Mouse (Mus musculus): ENCODE data around the gene Fam83g. TPM values are rescaled to one million over a fixed set of nuclear protein-coding genes. Genes with fewer than 3 reads are reported as not detected.
A peak's percentile ranks its signal among the peaks of the same experiment; 100 is the strongest.

Fam83g gene
- polyA plus RNA-seq, 1 experiment from 2014 or later, result 2.7 TPM

- peaks cover 6% of the 10 kb centered on the region; the same call in 1 of the 2 replicates for H3K4me1 ChIP-seq (replicated peaks)
- H3K27ac ChIP-seq (ENCODE audit: poor library complexity, severe bottlenecking), result no peak overlapping the region
- no peaks in the 10 kb centered on the region for H3K9me3 ChIP-seq (replicated peaks)
- no peak overlapping the region for H3K9ac ChIP-seq
- 77% methylated on average over 5 of the region's 5 CpGs for WGBS
- no peak overlapping the region for H3K4me3 ChIP-seq
- H3K4me2 ChIP-seq, result no peak overlapping the region
- no peaks in the 10 kb centered on the region for H3K36me3 ChIP-seq
- H3K27me3 ChIP-seq (replicated peaks), result no peaks in the 10 kb centered on the region
- no peak for ATAC-seq (ENCODE audit: insufficient number of reproducible peaks, low FRiP score)
These were observed 38.5 kb upstream of the Fam83g start for GRCm38 (mm10) chr11:61645357-61645857.

- Histone ChIP-seq H3K9me3 (replicated peaks) (no peaks in the 10 kb centered on the region), H3K4me1 (replicated peaks) (peaks cover 6% of the 10 kb centered on the region; the same call in 1 of the 2 replicates), H3K36me3 (no peaks in the 10 kb centered on the region), H3K9ac (no peak overlapping the region), H3K27me3 (replicated peaks) (no peaks in the 10 kb centered on the region), H3K4me2 (no peak overlapping the region), H3K27ac (ENCODE audit: poor library complexity, severe bottlenecking) (no peak overlapping the region), H3K4me3 (no peak overlapping the region)
- ATAC-seq (ENCODE audit: insufficient number of reproducible peaks, low FRiP score), result no peak
- 59% methylated on average over 2 of the region's 2 CpGs for WGBS
These were observed 37.3 kb upstream of the Fam83g start for GRCm38 (mm10) chr11:61646499-61647039.

- Histone ChIP-seq H3K9me3 (replicated peaks) (no peaks in the 10 kb centered on the region), H3K4me3 (no peak overlapping the region), H3K4me2 (no peak overlapping the region), H3K27me3 (replicated peaks) (no peaks in the 10 kb centered on the region), H3K9ac (no peak overlapping the region), H3K4me1 (replicated peaks) (peaks cover 6% of the 10 kb centered on the region; the same call in 1 of the 2 replicates), H3K27ac (ENCODE audit: poor library complexity, severe bottlenecking) (no peak overlapping the region), H3K36me3 (no peaks in the 10 kb centered on the region)
- no peak for ATAC-seq (ENCODE audit: insufficient number of reproducible peaks, low FRiP score)
- 67% methylated on average over 10 of the region's 10 CpGs for WGBS
These were observed 36.6 kb upstream of the Fam83g start for GRCm38 (mm10) chr11:61647110-61647910.

GRCm38 (mm10) chr11:61647956-61648748 lies 35.7 kb upstream of the Fam83g start:
- Histone ChIP-seq H3K27me3 (replicated peaks) (no peaks in the 10 kb centered on the region), H3K27ac (ENCODE audit: poor library complexity, severe bottlenecking) (no peak overlapping the region), H3K4me3 (no peak overlapping the region), H3K4me1 (replicated peaks) (peaks cover 6% of the 10 kb centered on the region; the same call in 1 of the 2 replicates), H3K9ac (no peak overlapping the region), H3K36me3 (no peaks in the 10 kb centered on the region), H3K4me2 (no peak overlapping the region), H3K9me3 (replicated peaks) (no peaks in the 10 kb centered on the region)
- ATAC-seq (ENCODE audit: insufficient number of reproducible peaks, low FRiP score), result no peak
- WGBS, result 63% methylated on average over 6 of the region's 6 CpGs

GRCm38 (mm10) chr11:61648749-61649115 lies 35.2 kb upstream of the Fam83g start:
- 66% methylated on average over 7 of the region's 7 CpGs for WGBS
- Histone ChIP-seq H3K4me2 (no peak overlapping the region), H3K4me1 (replicated peaks) (peaks cover 6% of the 10 kb centered on the region; the same call in 1 of the 2 replicates), H3K4me3 (no peak overlapping the region), H3K27me3 (replicated peaks) (no peaks in the 10 kb centered on the region), H3K27ac (ENCODE audit: poor library complexity, severe bottlenecking) (no peak overlapping the region), H3K36me3 (no peaks in the 10 kb centered on the region), H3K9ac (no peak overlapping the region), H3K9me3 (replicated peaks) (no peaks in the 10 kb centered on the region)
- no peak for ATAC-seq (ENCODE audit: insufficient number of reproducible peaks, low FRiP score)

GRCm38 (mm10) chr11:61649163-61649580 lies 34.7 kb upstream of the Fam83g start:
- no peaks in the 10 kb centered on the region for H3K27me3 ChIP-seq (replicated peaks)
- H3K9me3 ChIP-seq (replicated peaks), result no peaks in the 10 kb centered on the region
- no peak for ATAC-seq (ENCODE audit: insufficient number of reproducible peaks, low FRiP score)
- H3K27ac ChIP-seq (ENCODE audit: poor library complexity, severe bottlenecking), result no peak overlapping the region
- 86% methylated on average over 5 of the region's 5 CpGs for WGBS
- no peak overlapping the region for H3K4me3 ChIP-seq
- H3K9ac ChIP-seq, result no peak overlapping the region
- no peak overlapping the region for H3K4me2 ChIP-seq
- peaks cover 5% of the 10 kb centered on the region; the same call in 1 of the 2 replicates for H3K4me1 ChIP-seq (replicated peaks)
- no peaks in the 10 kb centered on the region for H3K36me3 ChIP-seq

- Histone ChIP-seq H3K4me3 (no peak overlapping the region), H3K4me2 (no peak overlapping the region), H3K9ac (no peak overlapping the region), H3K36me3 (no peaks in the 10 kb centered on the region), H3K27ac (ENCODE audit: poor library complexity, severe bottlenecking) (no peak overlapping the region), H3K9me3 (replicated peaks) (no peaks in the 10 kb centered on the region), H3K4me1 (replicated peaks) (peaks cover under 1% of the 10 kb centered on the region; the same call in 1 of the 2 replicates), H3K27me3 (replicated peaks) (no peaks in the 10 kb centered on the region)
- ATAC-seq (ENCODE audit: insufficient number of reproducible peaks, low FRiP score), result no peak
- WGBS, result 83% methylated on average over 4 of the region's 4 CpGs
These were observed 34.3 kb upstream of the Fam83g start for GRCm38 (mm10) chr11:61649626-61650025.

- Histone ChIP-seq H3K27me3 (replicated peaks) (no peaks in the 10 kb centered on the region), H3K4me1 (replicated peaks) (no peaks in the 10 kb centered on the region), H3K27ac (ENCODE audit: poor library complexity, severe bottlenecking) (no peak overlapping the region), H3K36me3 (no peaks in the 10 kb centered on the region), H3K9ac (no peak overlapping the region), H3K4me3 (no peak overlapping the region), H3K9me3 (replicated peaks) (no peaks in the 10 kb centered on the region), H3K4me2 (no peak overlapping the region)
- 77% methylated on average over 9 of the region's 9 CpGs for WGBS
- ATAC-seq (ENCODE audit: insufficient number of reproducible peaks, low FRiP score), result no peak
These were observed 33.2 kb upstream of the Fam83g start for GRCm38 (mm10) chr11:61650470-61651265.

- Histone ChIP-seq H3K9ac (no peak overlapping the region), H3K9me3 (replicated peaks) (no peaks in the 10 kb centered on the region), H3K27me3 (replicated peaks) (no peaks in the 10 kb centered on the region), H3K4me1 (replicated peaks) (no peaks in the 10 kb centered on the region), H3K27ac (ENCODE audit: poor library complexity, severe bottlenecking) (no peak overlapping the region), H3K4me3 (no peak overlapping the region), H3K36me3 (no peaks in the 10 kb centered on the region), H3K4me2 (no peak overlapping the region)
- ATAC-seq (ENCODE audit: insufficient number of reproducible peaks, low FRiP score), result no peak
- WGBS, result 88% methylated on average over 5 of the region's 5 CpGs
These were observed 31.7 kb upstream of the Fam83g start for GRCm38 (mm10) chr11:61652216-61652615.

GRCm38 (mm10) chr11:61652686-61653447 lies 31.0 kb upstream of the Fam83g start, which contains the start of gene Grap:
Gene Grap (plus strand): TSS chr11:61653265.
- peak within 1 kb of the TSS; percentile 24; the same call in 1 of the 2 replicates for H3K4me3 ChIP-seq
- H3K4me2 ChIP-seq, result peak within 1 kb of the TSS; percentile 47
- no peak within 1 kb of the TSS for H3K27ac ChIP-seq (ENCODE audit: poor library complexity, severe bottlenecking)
- WGBS, result 43% methylated on average over 10 of the region's 10 CpGs
- ATAC-seq (ENCODE audit: insufficient number of reproducible peaks, low FRiP score), result no peak
- H3K9ac ChIP-seq, result 0 out of 2 replicates have a peak within 1 kb of the TSS, but pooled peaks have one; percentile 35
- H3K9me3 ChIP-seq (replicated peaks), result no peaks in the 10 kb centered on the region
- no peaks in the 10 kb centered on the region for H3K27me3 ChIP-seq (replicated peaks)
- 0 out of 2 replicates have a peak, but pooled peaks cover under 1% of the 10 kb centered on the region for H3K4me1 ChIP-seq (replicated peaks)
- no peaks in the 10 kb centered on the region for H3K36me3 ChIP-seq
